Mouse (Mus musculus): ENCODE measurements around the gene Zbtb12. TPM values are rescaled to one million over a fixed set of nuclear protein-coding genes. Genes with fewer than 3 reads are reported as not detected.
A peak's percentile ranks its signal among the peaks of the same experiment; 100 is the strongest.

Zbtb12 gene
- total and polyA plus RNA-seq, 2 experiments from 2014 or later = 6.5 to 31.1 TPM

- H3K4me2 ChIP-seq (ENCODE audit: low read depth, low read length) = peak overlapping the region; percentile 46
- no peak for DNase-seq (ENCODE audit: low spot score)
- no peaks in the 10 kb centered on the region for H3K27me3 ChIP-seq (ENCODE audit: insufficient read depth, low read length)
- H3K4me3 ChIP-seq (ENCODE audit: low read length) = peak overlapping the region; percentile 2
- H3K36me3 ChIP-seq (ENCODE audit: insufficient read depth, low read length) = no peaks in the 10 kb centered on the region
- TF ChIP-seq CTCF (IDR thresholded peaks at IDR 0.05; ENCODE audit: low read depth) = no peak
- no peaks in the 10 kb centered on the region for H3K4me1 ChIP-seq (ENCODE audit: insufficient read depth, low read length)
- 0 out of 2 replicates have a peak, but pooled peaks have one; percentile 24 for ATAC-seq
- WGBS = 7% methylated on average over 15 of the region's 15 CpGs
- peak overlapping the region; percentile 3; the same call in 1 of the 2 replicates for H3K9ac ChIP-seq (replicated peaks; ENCODE audit: low read length)
- H3K27ac ChIP-seq = no peak overlapping the region
- H3K9me3 ChIP-seq (ENCODE audit: low read length) = no peaks in the 10 kb centered on the region
Observed at GRCm38 (mm10) chr17:34941344-34942041, 62.2 kb downstream of the Zbtb12 start.

DNA sequence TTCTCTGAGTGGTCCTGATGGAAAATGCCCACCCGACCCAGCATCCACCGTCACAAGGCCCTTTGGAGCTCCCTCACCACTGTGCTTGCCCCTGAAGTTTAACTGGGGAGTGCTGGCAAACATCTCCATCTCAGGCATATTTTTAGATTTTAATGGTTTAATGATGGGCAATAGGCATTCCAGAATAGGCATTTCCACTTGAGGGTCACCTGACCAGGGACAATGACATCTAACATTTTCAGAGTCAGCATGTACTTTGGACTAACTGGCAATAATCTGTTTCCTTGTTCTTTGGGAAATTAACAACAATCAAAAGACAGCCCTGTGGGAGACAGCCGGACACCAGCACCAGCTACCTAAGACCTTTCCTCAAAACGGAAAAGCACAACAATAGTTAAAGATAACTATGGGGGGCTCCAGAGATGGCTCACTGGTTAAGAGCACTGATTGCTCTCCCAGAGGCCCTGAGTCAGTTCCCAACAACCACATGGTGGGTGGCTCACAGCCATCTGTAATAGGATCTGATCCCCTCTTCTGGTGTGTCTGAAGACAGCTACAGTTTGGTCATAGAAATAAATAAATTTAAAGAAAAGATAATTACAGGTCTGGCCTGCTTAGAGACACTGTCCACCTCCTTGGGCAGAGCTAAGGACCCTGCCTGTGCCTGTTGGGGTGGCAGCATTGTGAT is 64.0 kb downstream of the Zbtb12 start:
- H3K36me3 ChIP-seq (ENCODE audit: insufficient read depth, low read length) = no peaks in the 10 kb centered on the region
- WGBS = 89% methylated on average over 4 of the region's 4 CpGs
- DNase-seq (ENCODE audit: low spot score) (no peak), ATAC-seq (no peak)
- no peak overlapping the region for H3K27ac ChIP-seq
- H3K9me3 ChIP-seq (ENCODE audit: low read length) = no peaks in the 10 kb centered on the region
- no peak overlapping the region for H3K9ac ChIP-seq (replicated peaks; ENCODE audit: low read length)
- TF ChIP-seq CTCF (IDR thresholded peaks at IDR 0.05; ENCODE audit: low read depth) = no peak
- H3K4me1 ChIP-seq (ENCODE audit: insufficient read depth, low read length) = no peaks in the 10 kb centered on the region
- no peaks in the 10 kb centered on the region for H3K27me3 ChIP-seq (ENCODE audit: insufficient read depth, low read length)
- no peak overlapping the region for H3K4me3 ChIP-seq (ENCODE audit: low read length)
- H3K4me2 ChIP-seq (ENCODE audit: low read depth, low read length) = no peak overlapping the region

DNA sequence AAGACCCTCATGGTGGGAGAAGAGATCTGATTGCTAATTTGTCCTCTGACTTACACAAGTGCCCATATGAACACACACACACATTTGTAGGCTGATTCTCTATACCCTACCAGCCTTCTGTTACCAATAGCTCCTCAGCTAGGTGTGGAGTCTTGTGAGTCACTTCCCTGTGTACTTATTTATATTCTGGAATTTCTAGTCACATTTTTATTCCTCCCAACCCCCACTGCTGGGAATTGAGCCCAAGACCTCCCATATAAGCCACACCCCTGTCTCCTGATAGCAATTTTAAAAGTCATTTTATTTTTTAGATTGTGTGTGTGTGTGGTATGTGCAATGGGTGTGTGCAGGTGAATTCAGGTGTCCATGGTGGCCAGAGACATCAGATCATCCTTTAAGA is 65.1 kb downstream of the Zbtb12 start:
- no peak overlapping the region for H3K4me3 ChIP-seq (ENCODE audit: low read length)
- no peak overlapping the region for H3K4me2 ChIP-seq (ENCODE audit: low read depth, low read length)
- DNase-seq (ENCODE audit: low spot score) (no peak), ATAC-seq (no peak)
- no peak overlapping the region for H3K9ac ChIP-seq (replicated peaks; ENCODE audit: low read length)
- H3K27ac ChIP-seq = no peak overlapping the region
- no peaks in the 10 kb centered on the region for H3K4me1 ChIP-seq (ENCODE audit: insufficient read depth, low read length)
- no peaks in the 10 kb centered on the region for H3K27me3 ChIP-seq (ENCODE audit: insufficient read depth, low read length)
- H3K9me3 ChIP-seq (ENCODE audit: low read length) = no peaks in the 10 kb centered on the region
- no peaks in the 10 kb centered on the region for H3K36me3 ChIP-seq (ENCODE audit: insufficient read depth, low read length)
- TF ChIP-seq CTCF (IDR thresholded peaks at IDR 0.05; ENCODE audit: low read depth) = no peak

Small RNA genes lying within 50 kb of the gene (microRNA-seq; reads per million reads assigned to microRNA genes)
- gene Mir6970 (0.18 to 0.36 reads per million in 2 experiments), gene Mir6971 (0.72 to 4.1 reads per million in 2 experiments), gene Mir6972 (0 reads per million in 2 experiments)

Other genes with a start within 250 kb of the Zbtb12 start
Only the 30 nearest of the 38 such genes appear.
- 3.1 and 4.0 TPM in 2 replicates for gene Tnxb, start 208.9 kb upstream of the Zbtb12 start, total RNA-seq (2014; rRNA removed)
- gene Tnxb, start 208.9 kb upstream of the Zbtb12 start, polyA plus RNA-seq (2015; fragmentation: Nextera tagmentation; extraction: Ambion mirVana) = 0.16 and 0.28 TPM in 2 replicates
- gene C4b, start 135.6 kb upstream of the Zbtb12 start, total RNA-seq (2014; rRNA removed) = 1.0 and 1.9 TPM in 2 replicates
- gene C4b, start 135.6 kb upstream of the Zbtb12 start, polyA plus RNA-seq (2015; fragmentation: Nextera tagmentation; extraction: Ambion mirVana) = 0.86 and 1.1 TPM in 2 replicates
- gene Cyp21a1, start 74.9 kb upstream of the Zbtb12 start, total RNA-seq (2014; rRNA removed) = not detected in 2 replicates
- not detected in 2 replicates for gene Cyp21a1, start 74.9 kb upstream of the Zbtb12 start, polyA plus RNA-seq (2015; fragmentation: Nextera tagmentation; extraction: Ambion mirVana)
- 17.5 and 29.6 TPM in 2 replicates for gene Stk19, start 42.5 kb upstream of the Zbtb12 start, total RNA-seq (2014; rRNA removed)
- 45.5 and 46.5 TPM in 2 replicates for gene Stk19, start 42.5 kb upstream of the Zbtb12 start, polyA plus RNA-seq (2015; fragmentation: Nextera tagmentation; extraction: Ambion mirVana)
- 36.4 and 48.9 TPM in 2 replicates for gene Dxo, start 42.5 kb upstream of the Zbtb12 start, total RNA-seq (2014; rRNA removed)
- gene Dxo, start 42.5 kb upstream of the Zbtb12 start, polyA plus RNA-seq (2015; fragmentation: Nextera tagmentation; extraction: Ambion mirVana) = 47.6 and 53.8 TPM in 2 replicates
- gene Skiv2l, start 29.3 kb upstream of the Zbtb12 start, total RNA-seq (2014; rRNA removed) = 98.1 and 100 TPM in 2 replicates
- gene Skiv2l, start 29.3 kb upstream of the Zbtb12 start, polyA plus RNA-seq (2015; fragmentation: Nextera tagmentation; extraction: Ambion mirVana) = 43.8 and 44.5 TPM in 2 replicates
- gene Nelfe, start 29.1 kb upstream of the Zbtb12 start, total RNA-seq (2014; rRNA removed) = 27.6 and 32.9 TPM in 2 replicates
- gene Nelfe, start 29.1 kb upstream of the Zbtb12 start, polyA plus RNA-seq (2015; fragmentation: Nextera tagmentation; extraction: Ambion mirVana) = 63.5 and 71.9 TPM in 2 replicates
- gene Cfb, start 17.0 kb upstream of the Zbtb12 start, total RNA-seq (2014; rRNA removed) = 0.07 and 0.26 TPM in 2 replicates
- gene Cfb, start 17.0 kb upstream of the Zbtb12 start, polyA plus RNA-seq (2015; fragmentation: Nextera tagmentation; extraction: Ambion mirVana) = 1.0 and 1.3 TPM in 2 replicates
- not detected in 2 replicates for gene Gm20547, start 2.6 kb downstream of the Zbtb12 start, total RNA-seq (2014; rRNA removed)
- not detected in 2 replicates for gene Gm20547, start 2.6 kb downstream of the Zbtb12 start, polyA plus RNA-seq (2015; fragmentation: Nextera tagmentation; extraction: Ambion mirVana)
- gene C2, start 18.8 kb downstream of the Zbtb12 start, total RNA-seq (2014; rRNA removed) = 5.4 and 7.8 TPM in 2 replicates
- gene C2, start 18.8 kb downstream of the Zbtb12 start, polyA plus RNA-seq (2015; fragmentation: Nextera tagmentation; extraction: Ambion mirVana) = 5.5 and 6.0 TPM in 2 replicates
- 309 and 317 TPM in 2 replicates for gene Ehmt2, start 19.0 kb downstream of the Zbtb12 start, total RNA-seq (2014; rRNA removed)
- gene Ehmt2, start 19.0 kb downstream of the Zbtb12 start, polyA plus RNA-seq (2015; fragmentation: Nextera tagmentation; extraction: Ambion mirVana) = 57.4 and 57.6 TPM in 2 replicates
- gene Slc44a4, start 35.0 kb downstream of the Zbtb12 start, total RNA-seq (2014; rRNA removed) = 0.22 TPM in 1 of 2 replicates, not detected in the other
- gene Slc44a4, start 35.0 kb downstream of the Zbtb12 start, polyA plus RNA-seq (2015; fragmentation: Nextera tagmentation; extraction: Ambion mirVana) = 0.18 and 0.25 TPM in 2 replicates
- 50.9 and 93.9 TPM in 2 replicates for gene Neu1, start 51.8 kb downstream of the Zbtb12 start, total RNA-seq (2014; rRNA removed)
- gene Neu1, start 51.8 kb downstream of the Zbtb12 start, polyA plus RNA-seq (2015; fragmentation: Nextera tagmentation; extraction: Ambion mirVana) = 42.9 and 43.1 TPM in 2 replicates
- gene Hspa1b, start 79.8 kb downstream of the Zbtb12 start, total RNA-seq (2014; rRNA removed) = 15.2 and 20.4 TPM in 2 replicates
- 0.51 and 0.55 TPM in 2 replicates for gene Hspa1b, start 79.8 kb downstream of the Zbtb12 start, polyA plus RNA-seq (2015; fragmentation: Nextera tagmentation; extraction: Ambion mirVana)
- gene Gm20481, start 90.4 kb downstream of the Zbtb12 start, total RNA-seq (2014; rRNA removed) = not detected in 2 replicates
- not detected in 2 replicates for gene Gm20481, start 90.4 kb downstream of the Zbtb12 start, polyA plus RNA-seq (2015; fragmentation: Nextera tagmentation; extraction: Ambion mirVana)
- 25.0 and 29.0 TPM in 2 replicates for gene Hspa1a, start 92.7 kb downstream of the Zbtb12 start, total RNA-seq (2014; rRNA removed)
- 13.6 and 14.7 TPM in 2 replicates for gene Hspa1a, start 92.7 kb downstream of the Zbtb12 start, polyA plus RNA-seq (2015; fragmentation: Nextera tagmentation; extraction: Ambion mirVana)
- gene Hspa1l, start 93.2 kb downstream of the Zbtb12 start, total RNA-seq (2014; rRNA removed) = 0.99 and 1.4 TPM in 2 replicates
- 0.76 TPM in 2 replicates for gene Hspa1l, start 93.2 kb downstream of the Zbtb12 start, polyA plus RNA-seq (2015; fragmentation: Nextera tagmentation; extraction: Ambion mirVana)
- gene Lsm2, start 102.4 kb downstream of the Zbtb12 start, total RNA-seq (2014; rRNA removed) = 35.5 and 43.1 TPM in 2 replicates
- gene Lsm2, start 102.4 kb downstream of the Zbtb12 start, polyA plus RNA-seq (2015; fragmentation: Nextera tagmentation; extraction: Ambion mirVana) = 106 and 110 TPM in 2 replicates
- gene Vars, start 121.5 kb downstream of the Zbtb12 start, total RNA-seq (2014; rRNA removed) = 128 TPM in 2 replicates
- 39.9 and 41.7 TPM in 2 replicates for gene Vars, start 121.5 kb downstream of the Zbtb12 start, polyA plus RNA-seq (2015; fragmentation: Nextera tagmentation; extraction: Ambion mirVana)
- 0.68 and 1.2 TPM in 2 replicates for gene Vwa7, start 137.1 kb downstream of the Zbtb12 start, total RNA-seq (2014; rRNA removed)
- gene Vwa7, start 137.1 kb downstream of the Zbtb12 start, polyA plus RNA-seq (2015; fragmentation: Nextera tagmentation; extraction: Ambion mirVana) = 0.11 and 0.18 TPM in 2 replicates
- 0.65 and 2.1 TPM in 2 replicates for gene Sapcd1, start 148.5 kb downstream of the Zbtb12 start, total RNA-seq (2014; rRNA removed)
- gene Sapcd1, start 148.5 kb downstream of the Zbtb12 start, polyA plus RNA-seq (2015; fragmentation: Nextera tagmentation; extraction: Ambion mirVana) = 2.4 and 2.7 TPM in 2 replicates
- gene Msh5, start 167.3 kb downstream of the Zbtb12 start, total RNA-seq (2014; rRNA removed) = 1.1 and 6.4 TPM in 2 replicates
- gene Msh5, start 167.3 kb downstream of the Zbtb12 start, polyA plus RNA-seq (2015; fragmentation: Nextera tagmentation; extraction: Ambion mirVana) = 2.2 and 3.1 TPM in 2 replicates
- gene Clic1, start 170.5 kb downstream of the Zbtb12 start, total RNA-seq (2014; rRNA removed) = 56.9 and 59.5 TPM in 2 replicates
- gene Clic1, start 170.5 kb downstream of the Zbtb12 start, polyA plus RNA-seq (2015; fragmentation: Nextera tagmentation; extraction: Ambion mirVana) = 81.9 and 88.5 TPM in 2 replicates
- 216 and 228 TPM in 2 replicates for gene Ddah2, start 179.6 kb downstream of the Zbtb12 start, total RNA-seq (2014; rRNA removed)
- 322 and 331 TPM in 2 replicates for gene Ddah2, start 179.6 kb downstream of the Zbtb12 start, polyA plus RNA-seq (2015; fragmentation: Nextera tagmentation; extraction: Ambion mirVana)
- gene Ly6g6c, start 185.9 kb downstream of the Zbtb12 start, total RNA-seq (2014; rRNA removed) = not detected in 2 replicates
- gene Ly6g6c, start 185.9 kb downstream of the Zbtb12 start, polyA plus RNA-seq (2015; fragmentation: Nextera tagmentation; extraction: Ambion mirVana) = not detected in 2 replicates
- not detected in 2 replicates for gene Mpig6b, start 186.7 kb downstream of the Zbtb12 start, total RNA-seq (2014; rRNA removed)
- 0.18 TPM in 2 replicates for gene Mpig6b, start 186.7 kb downstream of the Zbtb12 start, polyA plus RNA-seq (2015; fragmentation: Nextera tagmentation; extraction: Ambion mirVana)
- not detected in 2 replicates for gene Ly6g6e, start 197.4 kb downstream of the Zbtb12 start, total RNA-seq (2014; rRNA removed)
- gene Ly6g6e, start 197.4 kb downstream of the Zbtb12 start, polyA plus RNA-seq (2015; fragmentation: Nextera tagmentation; extraction: Ambion mirVana) = 0.44 TPM in 1 of 2 replicates, not detected in the other
- gene Ly6g6d, start 198.6 kb downstream of the Zbtb12 start, total RNA-seq (2014; rRNA removed) = 0.78 TPM in 1 of 2 replicates, not detected in the other
- 1.3 and 1.9 TPM in 2 replicates for gene Ly6g6d, start 198.6 kb downstream of the Zbtb12 start, polyA plus RNA-seq (2015; fragmentation: Nextera tagmentation; extraction: Ambion mirVana)
- not detected in 2 replicates for gene Ly6g6f, start 206.1 kb downstream of the Zbtb12 start, total RNA-seq (2014; rRNA removed)
- 0.26 TPM in 1 of 2 replicates, not detected in the other for gene Ly6g6f, start 206.1 kb downstream of the Zbtb12 start, polyA plus RNA-seq (2015; fragmentation: Nextera tagmentation; extraction: Ambion mirVana)
- 129 and 158 TPM in 2 replicates for gene Abhd16a, start 209.8 kb downstream of the Zbtb12 start, total RNA-seq (2014; rRNA removed)
- gene Abhd16a, start 209.8 kb downstream of the Zbtb12 start, polyA plus RNA-seq (2015; fragmentation: Nextera tagmentation; extraction: Ambion mirVana) = 121 TPM in 2 replicates

All from hindbrain, postnatal 0 days (tissue).